ENCODE assay signal across 8 mouse cellular contexts in the genomic region with DNA sequence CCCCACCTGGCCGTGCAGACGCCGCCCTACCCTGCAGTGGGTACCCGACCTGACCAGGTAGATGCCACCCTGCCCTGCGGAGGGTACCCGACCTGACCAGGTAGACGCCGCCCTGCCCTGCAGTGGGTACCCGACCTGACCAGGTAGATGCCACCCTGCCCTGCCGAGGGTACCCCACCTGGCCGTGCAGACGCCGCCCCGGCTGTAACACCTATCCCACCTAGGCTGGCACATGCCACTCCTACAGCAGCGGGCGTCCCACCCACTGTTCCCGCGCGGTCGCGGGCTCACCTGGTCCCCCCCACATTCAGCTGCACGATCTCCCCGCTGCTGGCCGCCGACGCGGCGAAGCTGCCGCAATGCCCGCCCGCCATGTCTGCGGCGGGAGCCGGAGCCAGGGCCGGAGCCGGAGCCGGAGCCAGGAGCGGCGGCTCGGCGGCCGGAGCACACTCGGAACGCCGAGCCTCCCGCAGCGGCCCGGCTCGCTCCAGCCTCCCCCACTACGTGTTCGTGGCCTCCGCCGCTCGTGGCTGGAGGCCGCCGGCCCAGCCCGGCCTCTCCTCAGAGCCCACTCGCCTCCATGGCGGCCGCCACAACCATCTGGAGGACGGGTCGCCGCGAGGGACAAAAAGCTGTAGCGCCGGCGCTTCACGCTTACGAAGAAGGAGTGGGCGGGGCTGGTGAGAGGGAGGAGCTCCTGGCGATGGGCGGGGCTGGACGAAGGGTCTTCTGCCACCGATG. TPM values are rescaled to one million over a fixed set of nuclear protein-coding genes. Genes with fewer than 3 reads are reported as not detected.
DNase-seq lines count a peak whose midpoint lies in the region; ATAC-seq lines count a peak whose summit lies in the region.

A gene (minus strand): TSS at position 603 of the 741 bp plus-strand sequence.

- H3K27ac ChIP-seq in brown adipose tissue, adult 24 weeks (replicated peaks; ENCODE audit: low read depth, low read length) = peak within 1 kb of the TSS; percentile 83
- peak within 1 kb of the TSS; percentile 49 for H3K27ac ChIP-seq in heart, embryonic 13.5 days (replicated peaks)
- H3K27ac ChIP-seq in liver, embryonic 12.5 days = peak within 1 kb of the TSS; percentile 78
- peak within 1 kb of the TSS; percentile 77 for H3K27ac ChIP-seq in stomach, embryonic 15.5 days

- peak within 1 kb of the TSS; percentile 84 for H3K4me3 ChIP-seq in brown adipose tissue, adult 24 weeks (ENCODE audit: insufficient read depth, low read depth, low read length)
- H3K4me3 ChIP-seq in heart, embryonic 13.5 days = peak within 1 kb of the TSS; percentile 95
- H3K4me3 ChIP-seq in liver, embryonic 12.5 days = peak within 1 kb of the TSS; percentile 100
- H3K4me3 ChIP-seq in stomach, embryonic 15.5 days (replicated peaks) = peak within 1 kb of the TSS; percentile 98

- peak within 1 kb of the TSS; percentile 97 for H3K9ac ChIP-seq in heart, embryonic 13.5 days
- peak within 1 kb of the TSS; percentile 96 for H3K9ac ChIP-seq in liver, embryonic 12.5 days
- H3K9ac ChIP-seq in stomach, embryonic 15.5 days = peak within 1 kb of the TSS; percentile 97

- peaks cover 7% of the 10 kb centered on the region for H3K4me1 ChIP-seq in brown adipose tissue, adult 24 weeks (ENCODE audit: control insufficient read depth, insufficient read depth, insufficient read length, low read length)
- peaks cover 28% of the 10 kb centered on the region for H3K4me1 ChIP-seq in heart, embryonic 13.5 days
- peaks cover 33% of the 10 kb centered on the region for H3K4me1 ChIP-seq in liver, embryonic 12.5 days
- peaks cover 5% of the 10 kb centered on the region; the same call in 1 of the 2 replicates for H3K4me1 ChIP-seq in stomach, embryonic 15.5 days

- ATAC-seq in heart, embryonic 13.5 days (ENCODE audit: extremely low read depth, insufficient number of reproducible peaks, low FRiP score, low TSS enrichment) = peak; percentile 80
- ATAC-seq in liver, embryonic 12.5 days = peak; percentile 90
- ATAC-seq in stomach, embryonic 15.5 days (ENCODE audit: insufficient read depth, low FRiP score, low read depth) = peak; percentile 83

- no peaks in the 10 kb centered on the region for H3K9me3 ChIP-seq in heart, embryonic 13.5 days
- H3K9me3 ChIP-seq in liver, embryonic 12.5 days (replicated peaks) = no peaks in the 10 kb centered on the region
- no peaks in the 10 kb centered on the region for H3K9me3 ChIP-seq in stomach, embryonic 15.5 days

- no peaks in the 10 kb centered on the region for H3K27me3 ChIP-seq in heart, embryonic 13.5 days (replicated peaks)
- peaks cover 13% of the 10 kb centered on the region for H3K27me3 ChIP-seq in liver, embryonic 12.5 days (replicated peaks)
- H3K27me3 ChIP-seq in stomach, embryonic 15.5 days (replicated peaks) = no peaks in the 10 kb centered on the region

- peak; percentile 97 for DNase-seq in CD4-positive, CD25-positive, alpha-beta regulatory T cell, adult 2 months (ENCODE audit: low read depth, low spot score)
- peak; percentile 39 for DNase-seq in fat pad, adult 2 months (ENCODE audit: extremely low read depth, low read depth, low spot score)
- peak; percentile 99 for DNase-seq in kidney, postnatal 10 days
- peak; percentile 85 to 94 for DNase-seq in natural killer cell, adult 2 months (ENCODE audit: low spot score in 2 of 2)

- peak within 1 kb of the TSS; percentile 99 for H3K4me2 ChIP-seq in heart, embryonic 13.5 days
- peak within 1 kb of the TSS; percentile 91 for H3K4me2 ChIP-seq in liver, embryonic 12.5 days
- peak within 1 kb of the TSS; percentile 76 for H3K4me2 ChIP-seq in stomach, embryonic 15.5 days

- under 1% methylated on average over 62 of the region's 74 CpGs for WGBS in heart, embryonic 13.5 days
- WGBS in liver, embryonic 12.5 days (ENCODE audit: insufficient replicate concordance) = under 1% methylated on average over 74 of the region's 74 CpGs
- under 1% methylated on average over 74 of the region's 74 CpGs for WGBS in stomach, embryonic 15.5 days

- 0 out of 2 replicates have a peak, but pooled peaks cover 8% of the 10 kb centered on the region for H3K36me3 ChIP-seq in heart, embryonic 13.5 days
- H3K36me3 ChIP-seq in liver, embryonic 12.5 days = peaks cover 19% of the 10 kb centered on the region
- no peaks in the 10 kb centered on the region for H3K36me3 ChIP-seq in stomach, embryonic 15.5 days

RNA-seq across cellular contexts. Expression of the gene that starts here (rescaled TPM):
- 17.2 and 19.0 TPM in 2 replicates for polyA plus RNA-seq in brown adipose tissue, adult 24 weeks (2012; ENCODE audit: insufficient read depth, insufficient read length, missing spikeins)
- polyA plus RNA-seq in heart, embryonic 13.5 days (2015; fragmentation: Nextera tagmentation; extraction: Ambion mirVana) = 20.3 and 20.8 TPM in 2 replicates
- polyA plus RNA-seq in liver, embryonic 12.5 days (2016; fragmentation: Nextera tagmentation; extraction: Ambion mirVana) = 18.2 and 18.3 TPM in 2 replicates
- polyA plus RNA-seq in stomach, embryonic 15.5 days (2015; fragmentation: Nextera tagmentation; extraction: Ambion mirVana) = 27.8 and 29.1 TPM in 2 replicates

Comparison
In these comparisons a context has a peak if more than half of its experiments do, and no peak if none do; other contexts are left out.
1. Peak in every context shown above with its lines: DNase-seq, ATAC-seq, H3K4me3 ChIP-seq and H3K27ac ChIP-seq.
2. DNase-seq: peak in every context shown above with its lines; median percentile 99 in kidney, postnatal 10 days; 97 in CD4-positive, CD25-positive, alpha-beta regulatory T cell, adult 2 months; 90 in natural killer cell, adult 2 months; 39 in fat pad, adult 2 months.